Mouse (Mus musculus) liver, adult 2 months (tissue): ENCODE measurements around the gene Ankrd45. TPM values are rescaled to one million over a fixed set of nuclear protein-coding genes. Genes with fewer than 3 reads are reported as not detected.

Experiments
- DNase-seq: peaks from one replicate; pipeline ENCODE4 v3.0.0-alpha.2; 2011; ENCODE audit warnings: low read depth, low spot score; ENCODE audit errors: extremely low read depth
- H3K27ac ChIP-seq: fragments of 200-500 bp; replicated peaks from 2 replicates; pipeline ENCODE4 v1.5.1; 2012; ENCODE audit warnings: low read depth, mild to moderate bottlenecking, control low read depth, inconsistent platforms, low read length; ENCODE audit not compliant: insufficient read depth
- H3K27me3 ChIP-seq: fragments of 200-500 bp; 2 replicates; pipeline ENCODE4 v1.6.1; 2012; ENCODE audit warnings: mild to moderate bottlenecking, moderate library complexity, low read length, inconsistent platforms; ENCODE audit not compliant: control insufficient read depth, insufficient read depth
- H3K36me3 ChIP-seq: fragments of 200-500 bp; 2 replicates; pipeline ENCODE4 v1.6.1; 2012; ENCODE audit warnings: low read length, inconsistent platforms; ENCODE audit not compliant: control insufficient read depth, insufficient read depth
- H3K4me1 ChIP-seq: fragments of 200-500 bp; 2 replicates; pipeline ENCODE4 v1.6.1; 2011; ENCODE audit warnings: low read length; ENCODE audit not compliant: control insufficient read depth, insufficient read depth
- H3K4me3 ChIP-seq: fragments of 200-500 bp; 2 replicates; pipeline ENCODE4 v1.5.1; 2011; ENCODE audit warnings: low read depth, mild to moderate bottlenecking, control low read depth, low read length, moderate library complexity; ENCODE audit not compliant: insufficient read depth
- H3K79me2 ChIP-seq: fragments of 200-500 bp; 2 replicates; pipeline ENCODE4 v1.6.1; 2012; ENCODE audit warnings: inconsistent platforms, mild to moderate bottlenecking, low read length, moderate library complexity; ENCODE audit not compliant: control insufficient read depth, insufficient read depth
- H3K9ac ChIP-seq: fragments of 200-500 bp; 2 replicates; pipeline ENCODE4 v1.6.1; 2012; ENCODE audit warnings: low read depth, mild to moderate bottlenecking, control low read depth, inconsistent platforms, low read length
- CTCF ChIP-seq: fragments of 200-500 bp; IDR thresholded peaks from 2 replicates; pipeline ENCODE4 v1.5.1; 2011; ENCODE audit warnings: low read depth, low read length, control low read depth
- POLR2A ChIP-seq: fragments of 200-500 bp; IDR thresholded peaks from 2 replicates; pipeline ENCODE4 v1.6.1; 2011; ENCODE audit warnings: low read length, control low read depth; ENCODE audit not compliant: insufficient read depth; ENCODE audit errors: extremely low read depth
- whole genome bisulfite sequencing: fragments of 180-500 bp; shearing (Covaris S2); methylation state at CpG from one replicate; pipeline ENCODE4 v1.1.7; 2018; 5-methylcytosine and 5-hydroxymethylcytosine counted together
- polyA plus RNA-seq: library from polyadenylated mRNA; depleted of rRNA; stranded (reverse); fragments of >200 nt; gene quantifications from 2 replicates; pipeline ENCODE4 v1.2.3, GENCODE M21; 2012; rRNA removed
- total RNA-seq: library from RNA; depleted of rRNA; stranded (reverse); fragments of >200 nt; gene quantifications from 2 replicates; pipeline ENCODE4 v1.2.3, GENCODE M21; 2014; rRNA removed

Gene Ankrd45
- total and polyA plus RNA-seq, 2 experiments: not detected

DNA sequence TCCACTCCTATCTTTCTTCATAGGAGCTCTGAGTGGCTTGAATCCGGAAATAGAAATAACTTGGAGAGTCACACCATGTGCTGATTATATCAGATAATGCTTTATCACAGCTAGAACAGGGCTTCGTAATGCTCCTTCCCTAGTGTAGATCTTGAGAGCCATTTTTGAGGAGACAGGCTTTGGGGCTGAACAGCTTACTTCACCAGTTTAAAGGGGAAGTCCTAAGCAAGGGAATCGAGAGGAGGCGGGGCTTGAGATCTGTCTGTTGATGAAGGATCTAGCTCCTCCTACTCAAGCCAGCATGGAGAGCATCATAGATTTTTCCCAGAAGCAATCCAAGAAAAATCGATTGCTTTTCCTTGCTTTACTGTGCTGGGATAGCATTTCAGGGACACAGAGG is 57.4 kb downstream of the Ankrd45 start:
- DNase-seq: no peak
- Histone ChIP-seq H3K9ac (no peak overlapping the region), H3K36me3 (no peaks in the 10 kb centered on the region), H3K4me1 (peaks cover 4% of the 10 kb centered on the region; the same call in 1 of the 2 replicates), H3K27me3 (no peaks in the 10 kb centered on the region), H3K79me2 (no peaks in the 10 kb centered on the region), H3K27ac (no peak overlapping the region), H3K4me3 (no peak overlapping the region)
- TF ChIP-seq CTCF (no peak), POLR2A (no peak)
- 78% methylated on average over 5 of the region's 5 CpGs for WGBS

DNA sequence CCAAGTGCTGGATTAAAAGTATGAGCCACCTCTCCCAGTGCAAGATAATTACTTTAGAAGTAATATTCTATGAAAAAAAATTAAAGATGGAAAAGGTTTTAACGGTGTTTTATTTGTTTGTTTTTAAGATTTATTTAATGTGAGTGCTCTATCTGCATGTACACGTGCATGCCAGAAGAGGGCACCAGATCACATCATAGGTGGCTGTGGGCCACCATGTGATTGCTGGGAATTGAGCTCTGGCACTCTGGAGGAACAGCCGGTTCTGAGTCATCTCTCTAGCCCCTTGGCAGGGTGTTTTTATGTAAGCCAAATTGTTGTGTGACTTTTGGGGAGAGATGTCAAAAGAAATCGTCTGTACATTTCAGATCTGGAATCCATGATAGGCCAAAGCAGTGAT is 72.0 kb downstream of the Ankrd45 start:
- DNase-seq: peak; percentile 41
- TF ChIP-seq CTCF: peak; percentile 84
- TF ChIP-seq POLR2A: no peak
- H3K27me3 ChIP-seq: no peaks in the 10 kb centered on the region

DNA sequence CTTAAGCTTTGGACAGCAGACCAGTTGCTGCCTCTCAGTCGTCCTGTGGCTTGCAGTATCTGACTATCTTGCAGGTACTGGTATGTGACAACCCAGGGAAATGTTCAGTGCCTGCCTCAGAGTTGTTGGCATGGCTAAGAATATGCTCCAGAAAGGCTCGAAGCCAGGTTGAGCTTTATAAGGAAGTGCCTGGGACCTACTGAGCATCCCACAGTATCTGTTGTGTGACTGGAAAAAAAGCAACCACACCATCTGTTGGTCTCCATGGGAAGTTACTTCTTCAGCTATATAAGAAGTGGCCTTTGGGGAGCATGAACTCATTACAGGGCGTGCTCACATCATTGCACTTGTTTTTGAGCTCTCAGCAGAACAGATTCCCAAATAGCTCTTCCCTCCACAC is 77.3 kb downstream of the Ankrd45 start:
- 84% methylated on average over 3 of the region's 3 CpGs for WGBS

More for the DNA sequence above, 72.0 kb downstream of the Ankrd45 start:
- WGBS: 28% methylated on average over 4 of the region's 4 CpGs
- no peaks in the 10 kb centered on the region for H3K36me3 ChIP-seq
- no peak overlapping the region for H3K4me3 ChIP-seq
- no peak overlapping the region for H3K27ac ChIP-seq
- no peaks in the 10 kb centered on the region for H3K79me2 ChIP-seq
- H3K4me1 ChIP-seq: no peaks in the 10 kb centered on the region
- H3K9ac ChIP-seq: no peak overlapping the region

More for the DNA sequence above, 77.3 kb downstream of the Ankrd45 start:
- no peak for DNase-seq
- H3K79me2 ChIP-seq: no peaks in the 10 kb centered on the region
- no peak overlapping the region for H3K4me3 ChIP-seq
- TF ChIP-seq CTCF (no peak), POLR2A (no peak)
- no peaks in the 10 kb centered on the region for H3K4me1 ChIP-seq
- H3K27ac ChIP-seq: no peak overlapping the region
- no peak overlapping the region for H3K9ac ChIP-seq
- H3K36me3 ChIP-seq: no peaks in the 10 kb centered on the region
- H3K27me3 ChIP-seq: no peaks in the 10 kb centered on the region

Other genes starting within 250 kb of the Ankrd45 start
- gene Rc3h1, start 236.3 kb upstream of the Ankrd45 start, total RNA-seq: 13.1 and 14.9 TPM in 2 replicates
- gene Rc3h1, start 236.3 kb upstream of the Ankrd45 start, polyA plus RNA-seq: 5.9 and 7.7 TPM in 2 replicates
- gene Serpinc1, start 164.1 kb upstream of the Ankrd45 start, total RNA-seq: 3,274 and 4,209 TPM in 2 replicates
- 4,695 and 5,808 TPM in 2 replicates for gene Serpinc1, start 164.1 kb upstream of the Ankrd45 start, polyA plus RNA-seq
- gene Zbtb37, start 107.8 kb upstream of the Ankrd45 start, total RNA-seq: 4.3 and 4.4 TPM in 2 replicates
- 0.33 and 0.97 TPM in 2 replicates for gene Zbtb37, start 107.8 kb upstream of the Ankrd45 start, polyA plus RNA-seq
- gene Dars2, start 72.0 kb upstream of the Ankrd45 start, total RNA-seq: 18.1 and 20.2 TPM in 2 replicates
- gene Dars2, start 72.0 kb upstream of the Ankrd45 start, polyA plus RNA-seq: 11.4 and 13.9 TPM in 2 replicates
- 7.0 and 9.5 TPM in 2 replicates for gene Cenpl, start 72.0 kb upstream of the Ankrd45 start, total RNA-seq
- 1.4 and 1.5 TPM in 2 replicates for gene Cenpl, start 72.0 kb upstream of the Ankrd45 start, polyA plus RNA-seq
- 6.7 and 6.8 TPM in 2 replicates for gene Klhl20, start 11.2 kb upstream of the Ankrd45 start, total RNA-seq
- 2.3 and 2.7 TPM in 2 replicates for gene Klhl20, start 11.2 kb upstream of the Ankrd45 start, polyA plus RNA-seq
- gene Tex50, start 16.6 kb downstream of the Ankrd45 start, total RNA-seq: not detected in 2 replicates
- gene Tex50, start 16.6 kb downstream of the Ankrd45 start, polyA plus RNA-seq: 0.07 TPM in 1 of 2 replicates, not detected in the other
- 413 and 458 TPM in 2 replicates for gene Prdx6, start 108.5 kb downstream of the Ankrd45 start, total RNA-seq
- 221 and 315 TPM in 2 replicates for gene Prdx6, start 108.5 kb downstream of the Ankrd45 start, polyA plus RNA-seq